Mouse (Mus musculus) neural tube, embryonic 13.5 days (tissue): Measurements from ENCODE around the gene Slco3a1. TPM values are rescaled to one million over a fixed set of nuclear protein-coding genes. Genes with fewer than 3 reads are reported as not detected.

Source experiments
- ATAC-seq: fragments of 200-750 bp; cut with Nextera tagmentation; 2 replicates; pipeline ENCODE4 v1.8.0; 2017; ENCODE audit warnings: low read depth, mild to moderate bottlenecking, moderate TSS enrichment, moderate library complexity
- H3K27ac ChIP-seq: fragments of 300-500 bp; sonication (generic); replicated peaks from 2 replicates; pipeline ENCODE4 v1.5.1; 2015; ENCODE audit warnings: moderate library complexity, mild to moderate bottlenecking, inconsistent platforms
- H3K27me3 ChIP-seq: fragments of 300-500 bp; sonication (generic); 2 replicates; pipeline ENCODE4 v1.6.1; 2015; ENCODE audit warnings: mild to moderate bottlenecking, inconsistent platforms
- H3K36me3 ChIP-seq: fragments of 300-500 bp; sonication (generic); 2 replicates; pipeline ENCODE4 v1.6.1; 2015; ENCODE audit warnings: mild to moderate bottlenecking, inconsistent platforms
- H3K4me1 ChIP-seq: fragments of 300-500 bp; sonication (generic); replicated peaks from 2 replicates; pipeline ENCODE4 v1.6.1; 2015; ENCODE audit warnings: inconsistent platforms
- H3K4me2 ChIP-seq: fragments of 300-500 bp; sonication (generic); 2 replicates; pipeline ENCODE4 v1.6.1; 2015; ENCODE audit warnings: inconsistent platforms, mild to moderate bottlenecking, moderate library complexity
- H3K4me3 ChIP-seq: fragments of 300-500 bp; sonication (generic); 2 replicates; pipeline ENCODE4 v1.5.1; 2015; ENCODE audit warnings: mild to moderate bottlenecking, inconsistent platforms
- H3K9ac ChIP-seq: fragments of 300-500 bp; sonication (generic); 2 replicates; pipeline ENCODE4 v1.6.1; 2015; ENCODE audit warnings: moderate library complexity, mild to moderate bottlenecking, inconsistent platforms
- H3K9me3 ChIP-seq: fragments of 300-500 bp; sonication (generic); 2 replicates; pipeline ENCODE4 v1.6.1; 2016; ENCODE audit warnings: inconsistent platforms
- WGBS: fragments of 180-500 bp; shearing (Covaris S2); methylation state at CpG from one replicate; pipeline ENCODE4 v1.1.7; 2015; 5-methylcytosine and 5-hydroxymethylcytosine counted together
- polyA plus RNA-seq: library from polyadenylated mRNA; unstranded; fragments of >200 nt; fragmentation: Nextera tagmentation; extraction: Ambion mirVana; gene quantifications from 2 replicates; pipeline ENCODE4 v1.2.1, GENCODE M21; 2015

Gene Slco3a1
- polyA plus RNA-seq, 1 experiment from 2014 or later = 31.8 TPM

GRCm38 (mm10) chr7:74353707-74354468 lies 200.7 kb downstream of the Slco3a1 start:
- Histone ChIP-seq H3K4me2 (no peak overlapping the region), H3K36me3 (no peaks in the 10 kb centered on the region), H3K9me3 (no peaks in the 10 kb centered on the region), H3K4me1 (peaks cover 35% of the 10 kb centered on the region), H3K27ac (peak overlapping the region; percentile 70), H3K4me3 (no peak overlapping the region), H3K27me3 (no peaks in the 10 kb centered on the region), H3K9ac (peak overlapping the region; percentile 34)
- peak; percentile 34; the same call in 1 of the 2 replicates for ATAC-seq
- 64% methylated on average over 13 of the region's 13 CpGs for WGBS

GRCm38 (mm10) chr7:74353240-74353639 lies 201.3 kb downstream of the Slco3a1 start:
- ATAC-seq = no peak
- 78% methylated on average over 7 of the region's 7 CpGs for WGBS
- Histone ChIP-seq H3K4me2 (no peak overlapping the region), H3K36me3 (no peaks in the 10 kb centered on the region), H3K9ac (no peak overlapping the region), H3K9me3 (no peaks in the 10 kb centered on the region), H3K27me3 (no peaks in the 10 kb centered on the region), H3K27ac (no peak overlapping the region), H3K4me1 (peaks cover 41% of the 10 kb centered on the region), H3K4me3 (no peak overlapping the region)

GRCm38 (mm10) chr7:74348318-74348890 lies 206.2 kb downstream of the Slco3a1 start:
- Histone ChIP-seq H3K4me3 (no peak overlapping the region), H3K4me2 (no peak overlapping the region), H3K27me3 (no peaks in the 10 kb centered on the region), H3K36me3 (no peaks in the 10 kb centered on the region), H3K9ac (no peak overlapping the region), H3K4me1 (peaks cover 27% of the 10 kb centered on the region), H3K9me3 (no peaks in the 10 kb centered on the region), H3K27ac (peak overlapping the region; percentile 39; the same call in 1 of the 2 replicates)
- ATAC-seq = no peak
- 81% methylated on average over 7 of the region's 7 CpGs for WGBS

GRCm38 (mm10) chr7:74347026-74347425 lies 207.6 kb downstream of the Slco3a1 start:
- Histone ChIP-seq H3K4me3 (no peak overlapping the region), H3K27me3 (no peaks in the 10 kb centered on the region), H3K36me3 (no peaks in the 10 kb centered on the region), H3K27ac (no peak overlapping the region), H3K9me3 (no peaks in the 10 kb centered on the region), H3K4me2 (no peak overlapping the region), H3K4me1 (peaks cover 23% of the 10 kb centered on the region), H3K9ac (no peak overlapping the region)
- ATAC-seq = no peak
- 78% methylated on average over 9 of the region's 9 CpGs for WGBS

- Histone ChIP-seq H3K27me3 (no peaks in the 10 kb centered on the region), H3K4me3 (no peak overlapping the region), H3K36me3 (no peaks in the 10 kb centered on the region), H3K9me3 (no peaks in the 10 kb centered on the region), H3K27ac (no peak overlapping the region), H3K4me2 (no peak overlapping the region), H3K4me1 (peaks cover 27% of the 10 kb centered on the region), H3K9ac (no peak overlapping the region)
- ATAC-seq = no peak
- WGBS = 65% methylated on average over 3 of the region's 3 CpGs
These were observed 208.1 kb downstream of the Slco3a1 start for GRCm38 (mm10) chr7:74346451-74346850.

- Histone ChIP-seq H3K27me3 (no peaks in the 10 kb centered on the region), H3K4me1 (peaks cover 7% of the 10 kb centered on the region; the same call in 1 of the 2 replicates), H3K4me3 (no peak overlapping the region), H3K36me3 (no peaks in the 10 kb centered on the region), H3K27ac (no peak overlapping the region), H3K9ac (no peak overlapping the region), H3K4me2 (no peak overlapping the region), H3K9me3 (no peaks in the 10 kb centered on the region)
- ATAC-seq = no peak
- WGBS = 33% methylated on average over 4 of the region's 4 CpGs
These were observed 213.3 kb downstream of the Slco3a1 start for GRCm38 (mm10) chr7:74341149-74341805.

GRCm38 (mm10) chr7:74340419-74340954 lies 214.1 kb downstream of the Slco3a1 start:
- H3K27me3 ChIP-seq = no peaks in the 10 kb centered on the region
- no peak for ATAC-seq
- no peak overlapping the region for H3K27ac ChIP-seq
- H3K4me1 ChIP-seq = peaks cover 7% of the 10 kb centered on the region; the same call in 1 of the 2 replicates
- H3K4me3 ChIP-seq = no peak overlapping the region
- 92% methylated on average over 8 of the region's 8 CpGs for WGBS
- H3K9me3 ChIP-seq = no peaks in the 10 kb centered on the region
- H3K4me2 ChIP-seq = no peak overlapping the region
- H3K9ac ChIP-seq = no peak overlapping the region
- no peaks in the 10 kb centered on the region for H3K36me3 ChIP-seq

GRCm38 (mm10) chr7:74337677-74338420 lies 216.7 kb downstream of the Slco3a1 start:
- H3K9ac ChIP-seq = no peak overlapping the region
- no peaks in the 10 kb centered on the region for H3K9me3 ChIP-seq
- H3K4me3 ChIP-seq = no peak overlapping the region
- no peaks in the 10 kb centered on the region for H3K27me3 ChIP-seq
- H3K27ac ChIP-seq = no peak overlapping the region
- WGBS = 86% methylated on average over 6 of the region's 6 CpGs
- no peaks in the 10 kb centered on the region for H3K36me3 ChIP-seq
- no peak overlapping the region for H3K4me2 ChIP-seq
- H3K4me1 ChIP-seq = peaks cover 7% of the 10 kb centered on the region; the same call in 1 of the 2 replicates
- no peak for ATAC-seq

- ATAC-seq = no peak
- Histone ChIP-seq H3K9me3 (no peaks in the 10 kb centered on the region), H3K4me2 (no peak overlapping the region), H3K9ac (no peak overlapping the region), H3K27me3 (peaks cover 9% of the 10 kb centered on the region; the same call in 1 of the 2 replicates), H3K36me3 (no peaks in the 10 kb centered on the region), H3K4me3 (no peak overlapping the region), H3K27ac (no peak overlapping the region), H3K4me1 (peaks cover 17% of the 10 kb centered on the region)
- WGBS = 64% methylated on average over 3 of the region's 3 CpGs
These were observed 222.3 kb downstream of the Slco3a1 start for GRCm38 (mm10) chr7:74332323-74332722.

- Histone ChIP-seq H3K4me3 (no peak overlapping the region), H3K4me2 (no peak overlapping the region), H3K36me3 (no peaks in the 10 kb centered on the region), H3K27me3 (peaks cover 9% of the 10 kb centered on the region; the same call in 1 of the 2 replicates), H3K9me3 (no peaks in the 10 kb centered on the region), H3K27ac (no peak overlapping the region), H3K9ac (no peak overlapping the region), H3K4me1 (peaks cover 19% of the 10 kb centered on the region)
- whole genome bisulfite sequencing = 49% methylated on average over 7 of the region's 7 CpGs
- ATAC-seq = peak; percentile 62
These were observed 223.5 kb downstream of the Slco3a1 start for GRCm38 (mm10) chr7:74330858-74331726.
